Mouse (Mus musculus) right cerebral cortex, postnatal 36 days (tissue): ENCODE results near the gene Ggnbp2.

Experiments
- DNase-seq, 2 experiments: peaks; one replicate each; pipeline ENCODE4 v3.0.0; 2022; ENCODE audit warnings: low spot score in 2 of 2, mixed read lengths in 1 of 2

Ggnbp2 gene

DNA sequence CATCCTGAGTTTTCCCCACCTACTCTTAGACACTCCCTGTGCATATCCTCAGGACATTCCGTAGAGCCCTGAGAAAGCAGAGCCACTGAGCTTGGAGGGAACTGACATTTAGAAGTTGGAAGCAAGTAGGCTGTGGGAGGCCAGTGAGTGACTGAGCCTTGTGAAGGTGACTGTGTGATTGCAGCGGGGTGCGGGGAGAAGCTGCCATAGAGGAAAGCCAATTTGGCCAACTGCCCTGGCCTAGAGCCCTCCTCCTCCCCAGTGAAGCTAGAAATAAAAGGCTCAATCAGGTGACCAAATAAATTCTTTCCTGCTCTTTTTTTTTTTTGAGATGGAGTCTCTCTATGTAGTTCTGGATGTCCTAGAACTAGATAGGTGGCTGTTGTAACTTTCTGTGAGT lies 44.4 kb downstream of the Ggnbp2 start:
- peak in 1 of 2 experiments; percentile 43 for DNase-seq

DNA sequence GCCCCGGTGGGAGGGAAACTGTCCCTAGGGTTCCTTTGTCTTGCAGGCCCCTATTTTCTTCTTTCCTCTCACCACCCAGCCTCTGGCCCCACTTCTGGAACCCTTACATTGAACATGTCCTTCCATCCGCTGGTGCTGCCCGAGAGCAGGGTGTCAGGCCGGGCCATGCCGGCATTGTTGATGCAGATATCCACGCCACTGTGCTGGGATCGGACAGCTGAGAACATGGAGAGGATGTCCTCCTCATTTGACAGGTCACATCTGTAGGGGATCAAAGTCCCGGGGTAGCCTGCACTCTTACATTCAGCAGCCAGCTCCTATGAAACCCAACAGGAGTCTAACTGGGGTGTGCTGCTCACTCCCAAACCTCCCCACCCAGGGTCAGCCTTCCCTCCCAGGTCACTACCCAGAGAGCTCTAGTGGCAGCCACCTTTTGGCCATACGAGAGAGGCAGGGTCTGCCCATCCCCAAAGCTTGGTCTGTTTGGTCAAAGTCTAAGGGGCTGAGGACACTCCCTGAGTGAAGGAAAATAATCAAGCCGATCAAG lies 45.3 kb downstream of the Ggnbp2 start:
- DNase-seq = no peak

- no peak for DNase-seq
Observed at GRCm38 (mm10) chr11:84823484-84823897, 47.1 kb downstream of the Ggnbp2 start.

- DNase-seq = no peak
Observed at GRCm38 (mm10) chr11:84822487-84822886, 48.1 kb downstream of the Ggnbp2 start.

GRCm38 (mm10) chr11:84821131-84821770 lies 49.4 kb downstream of the Ggnbp2 start:
- no peak for DNase-seq

- DNase-seq = peak; percentile 87 to 92
Observed at GRCm38 (mm10) chr11:84818961-84819692, 51.5 kb downstream of the Ggnbp2 start, which contains the start of gene Mrm1. Gene Mrm1, minus strand, starts transcription at chr11:84819515.

DNA sequence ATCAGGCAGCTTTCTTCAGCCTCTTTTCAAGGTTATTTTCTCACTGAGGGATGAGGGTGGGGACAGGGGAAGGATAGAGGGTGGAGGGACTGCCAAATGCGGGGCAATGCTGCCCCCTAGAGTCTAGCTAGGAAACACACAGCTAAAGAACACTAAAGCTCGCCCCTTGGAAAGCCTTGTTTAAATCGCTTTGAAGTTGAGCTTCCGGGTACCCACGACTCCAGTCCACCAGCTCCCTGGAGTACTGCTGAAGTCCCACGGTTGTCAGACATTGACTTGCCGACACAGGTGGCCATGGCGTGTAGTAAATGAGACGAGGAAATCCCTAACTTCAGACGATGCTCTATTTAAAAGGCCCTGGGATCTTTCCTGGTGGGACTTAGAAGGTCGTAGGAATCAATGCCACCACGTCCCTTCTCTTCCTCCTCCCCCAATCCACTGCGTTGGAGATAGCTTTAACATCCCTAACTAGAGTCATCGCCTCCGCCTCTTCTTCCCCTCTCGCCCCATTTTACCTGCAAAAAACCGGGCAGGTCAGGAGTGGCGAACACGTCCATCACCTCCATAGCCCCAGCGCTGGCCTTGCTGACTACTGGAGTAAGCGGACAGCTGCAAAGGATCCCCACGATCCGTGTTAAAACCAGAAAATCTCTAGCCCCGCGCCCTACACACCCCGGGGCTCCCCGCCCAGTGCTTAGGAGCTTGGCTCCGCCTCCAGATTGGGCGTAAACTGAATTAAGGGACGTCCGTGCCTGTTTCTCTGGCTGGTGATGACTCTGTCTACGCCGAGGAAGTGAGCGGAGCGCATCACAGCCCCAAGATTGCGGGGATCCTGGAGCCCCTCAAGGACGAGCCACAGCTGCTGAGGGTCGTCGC lies 52.3 kb downstream of the Ggnbp2 start:
- DNase-seq = peak; percentile 66

DNA sequence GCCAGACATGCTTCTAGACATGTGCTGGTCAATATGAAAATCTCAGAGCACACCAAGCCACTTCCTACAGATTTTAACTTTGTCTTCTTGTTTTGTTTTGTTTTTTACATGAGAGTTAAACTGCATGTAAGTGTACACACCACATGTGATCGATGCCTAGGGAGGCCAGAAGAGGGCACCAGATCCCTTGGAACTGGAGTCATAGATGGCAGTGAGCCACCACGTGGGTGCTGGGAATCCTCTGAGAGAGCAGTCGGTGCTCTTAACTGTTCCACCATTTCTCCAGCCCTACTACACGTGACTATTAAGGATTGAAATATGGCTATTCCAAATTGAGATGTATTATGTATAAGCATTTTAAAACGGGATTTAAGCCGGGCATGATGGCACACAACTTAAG lies 53.3 kb downstream of the Ggnbp2 start:
- no peak for DNase-seq

DNA sequence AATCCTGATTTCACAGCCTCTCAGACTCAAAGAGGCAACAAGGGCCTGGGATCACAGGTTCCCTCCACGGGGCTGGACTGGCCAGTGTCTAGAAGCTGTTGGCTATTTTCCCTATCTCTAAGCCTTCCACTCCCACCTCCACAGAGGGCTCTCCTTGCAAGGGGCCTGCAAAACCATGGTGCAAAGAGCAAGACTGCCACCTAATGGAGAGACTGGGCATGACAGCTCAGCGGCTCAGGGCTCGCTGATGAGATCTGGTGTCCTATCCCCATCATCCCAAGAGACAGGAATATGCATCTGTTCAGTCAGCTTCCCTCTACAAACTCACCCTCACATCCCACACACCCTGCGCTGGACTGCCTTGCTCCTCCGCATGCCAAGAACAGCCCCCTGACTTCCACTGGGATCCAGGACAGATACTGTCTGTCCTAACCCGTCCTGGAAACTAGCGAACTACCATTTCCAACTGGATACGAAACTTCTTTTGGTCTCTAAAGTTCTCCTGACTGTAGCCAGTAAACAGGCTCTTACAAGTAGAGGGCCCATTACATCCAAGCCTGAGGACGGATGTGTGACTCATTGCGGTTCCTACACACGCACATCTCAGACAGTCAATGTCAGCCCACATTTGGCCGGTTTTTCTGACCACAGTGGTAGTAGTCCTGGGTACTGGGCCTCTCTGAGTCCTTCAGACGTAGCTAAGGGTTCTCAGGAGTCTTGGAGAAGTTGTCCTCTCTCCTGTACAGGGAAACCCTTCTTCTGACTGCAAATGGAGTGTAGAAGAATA lies 56.7 kb downstream of the Ggnbp2 start:
- peak; percentile 50 to 55 for DNase-seq

DNA sequence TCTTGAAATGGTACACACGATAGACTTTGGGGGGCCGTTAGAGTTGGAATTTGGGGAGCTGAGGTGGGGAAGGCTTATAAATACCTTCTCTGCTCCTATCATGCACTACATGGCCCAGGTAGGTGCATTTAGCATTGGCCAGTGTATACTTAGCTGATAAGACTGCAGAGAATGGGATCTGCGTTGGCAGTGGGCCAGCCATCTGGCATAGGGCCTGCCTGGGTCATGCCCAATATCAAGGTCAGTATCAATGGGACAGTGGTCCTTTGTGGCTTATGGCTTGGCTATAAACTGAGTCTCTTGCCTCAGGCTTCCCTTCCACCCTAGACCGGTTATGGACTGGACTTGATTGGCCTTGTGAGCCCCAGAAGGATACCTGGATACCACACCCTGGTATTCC lies 66.2 kb downstream of the Ggnbp2 start:
- no peak for DNase-seq

DNA sequence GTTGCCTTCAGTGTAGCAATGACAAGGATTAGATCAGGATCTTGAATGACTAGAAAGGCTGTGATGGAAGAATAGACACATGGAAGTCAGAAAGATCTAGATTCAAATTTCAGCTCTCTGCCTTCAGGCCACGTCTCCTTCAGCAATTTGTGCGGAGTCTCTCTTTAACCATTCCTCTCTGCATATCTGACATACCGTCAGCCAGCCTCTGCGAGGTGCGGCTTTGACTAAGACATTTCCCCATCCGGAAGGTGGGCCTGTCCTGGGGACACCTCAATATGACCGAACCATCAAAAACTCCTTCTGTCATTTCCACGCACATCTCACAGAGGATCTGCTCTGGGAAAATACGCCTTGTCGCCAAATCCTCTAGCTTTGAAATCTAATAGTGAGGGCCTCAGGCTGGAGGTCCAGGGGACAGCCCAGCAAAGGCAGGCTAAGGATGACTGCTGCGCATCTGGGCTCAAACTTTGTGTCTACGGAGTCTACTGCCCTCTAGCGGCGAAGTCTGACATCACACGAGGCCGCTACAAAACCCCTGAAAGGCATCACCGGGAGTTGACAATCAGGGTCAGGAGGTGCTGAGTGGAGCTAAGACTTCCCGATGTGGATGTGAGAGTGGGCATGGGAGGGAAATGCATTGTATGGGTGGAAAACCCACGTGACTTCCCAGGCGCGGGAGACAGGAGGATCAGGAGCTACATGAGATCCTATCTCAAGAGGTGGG lies 72.8 kb downstream of the Ggnbp2 start:
- DNase-seq = peak in 1 of 2 experiments; percentile 32

DNA sequence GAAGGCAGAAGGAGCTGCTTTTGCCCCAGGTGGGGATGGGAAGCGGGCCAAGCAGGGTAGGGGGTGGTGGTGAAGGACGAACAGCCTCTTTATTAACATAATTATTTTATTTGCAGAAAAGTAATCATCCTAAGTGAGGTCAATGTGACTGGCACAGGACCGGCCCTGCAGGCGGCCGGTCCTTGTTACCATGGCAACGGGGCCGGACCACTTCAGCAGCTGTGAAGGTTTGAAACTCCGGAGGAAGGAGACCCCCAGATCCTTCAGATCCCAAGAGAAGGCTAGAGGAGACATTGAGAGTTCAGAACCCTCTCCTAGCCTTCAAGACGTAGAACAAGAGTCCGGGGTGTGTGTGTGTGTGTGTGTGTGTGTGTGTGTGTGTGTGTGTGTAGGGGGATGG lies 73.6 kb downstream of the Ggnbp2 start:
- no peak for DNase-seq

GRCm38 (mm10) chr11:84794496-84795113 lies 76.0 kb downstream of the Ggnbp2 start:
- DNase-seq = peak; percentile 61 to 72

- no peak for DNase-seq
Observed at GRCm38 (mm10) chr11:84793545-84793944, 77.1 kb downstream of the Ggnbp2 start.

- DNase-seq = no peak
Observed at GRCm38 (mm10) chr11:84790383-84790782, 80.2 kb downstream of the Ggnbp2 start.
